Mouse (Mus musculus): ENCODE data around the gene Tmem163.

Tmem163 gene

GRCm38 (mm10) chr1:127465292-127465691 lies 214.1 kb downstream of the Tmem163 start:
- in situ Hi-C loops (cut with MboI; ENCODE audit: low pct_unique_long_range_greater_than_20kb in 1 of 2, low sequenced_read_pairs in 2 of 2, unreplicated experiment in 1 of 2) = loop anchor here (25.0 kb wide), 2 partner anchors 353 to 453 kb away; no protein-coding TSS in a partner anchor

- in situ Hi-C loops (cut with MboI; ENCODE audit: low pct_unique_long_range_greater_than_20kb in 1 of 2, low sequenced_read_pairs in 2 of 2, unreplicated experiment in 1 of 2) = loop anchor here (25.0 kb wide), 2 partner anchors 352 to 452 kb away; no protein-coding TSS in a partner anchor
Observed at GRCm38 (mm10) chr1:127464041-127464440, 215.3 kb downstream of the Tmem163 start.

GRCm38 (mm10) chr1:127461017-127461416 lies 218.3 kb downstream of the Tmem163 start:
- in situ Hi-C loops (cut with MboI; ENCODE audit: low pct_unique_long_range_greater_than_20kb in 1 of 2, low sequenced_read_pairs in 2 of 2, unreplicated experiment in 1 of 2) = loop anchor here (25.0 kb wide), 2 partner anchors 349 to 449 kb away; no protein-coding TSS in a partner anchor

- in situ Hi-C loops (cut with MboI; ENCODE audit: low pct_unique_long_range_greater_than_20kb in 1 of 2, low sequenced_read_pairs in 2 of 2, unreplicated experiment in 1 of 2) = loop anchor here (25.0 kb wide), 2 partner anchors 347 to 447 kb away; no protein-coding TSS in a partner anchor
Observed at GRCm38 (mm10) chr1:127459576-127459975, 219.8 kb downstream of the Tmem163 start.

- in situ Hi-C loops (cut with MboI; ENCODE audit: low pct_unique_long_range_greater_than_20kb in 1 of 2, low sequenced_read_pairs in 2 of 2, unreplicated experiment in 1 of 2) = loop anchor here (25.0 kb wide), 2 partner anchors 347 to 447 kb away; no protein-coding TSS in a partner anchor
Observed at GRCm38 (mm10) chr1:127459015-127459451, 220.3 kb downstream of the Tmem163 start.

- in situ Hi-C loops (cut with MboI; ENCODE audit: low pct_unique_long_range_greater_than_20kb in 1 of 2, low sequenced_read_pairs in 2 of 2, unreplicated experiment in 1 of 2) = loop anchor here (25.0 kb wide), 2 partner anchors 341 to 441 kb away; no protein-coding TSS in a partner anchor
Observed at GRCm38 (mm10) chr1:127453397-127453796, 226.0 kb downstream of the Tmem163 start.

GRCm38 (mm10) chr1:127444836-127445485 lies 234.4 kb downstream of the Tmem163 start:
- in situ Hi-C loops (cut with MboI; ENCODE audit: low pct_unique_long_range_greater_than_20kb in 1 of 2, low sequenced_read_pairs in 2 of 2, unreplicated experiment in 1 of 2) = no loop called here

- in situ Hi-C loops (cut with MboI; ENCODE audit: low pct_unique_long_range_greater_than_20kb in 1 of 2, low sequenced_read_pairs in 2 of 2, unreplicated experiment in 1 of 2) = no loop called here
Observed at GRCm38 (mm10) chr1:127442880-127443877, 236.2 kb downstream of the Tmem163 start.

GRCm38 (mm10) chr1:127441736-127442135 lies 237.6 kb downstream of the Tmem163 start:
- in situ Hi-C loops (cut with MboI; ENCODE audit: low pct_unique_long_range_greater_than_20kb in 1 of 2, low sequenced_read_pairs in 2 of 2, unreplicated experiment in 1 of 2) = no loop called here

GRCm38 (mm10) chr1:127441007-127441406 lies 238.3 kb downstream of the Tmem163 start:
- in situ Hi-C loops (cut with MboI; ENCODE audit: low pct_unique_long_range_greater_than_20kb in 1 of 2, low sequenced_read_pairs in 2 of 2, unreplicated experiment in 1 of 2) = no loop called here

- in situ Hi-C loops (cut with MboI; ENCODE audit: low pct_unique_long_range_greater_than_20kb in 1 of 2, low sequenced_read_pairs in 2 of 2, unreplicated experiment in 1 of 2) = no loop called here
Observed at GRCm38 (mm10) chr1:127439452-127439891, 239.9 kb downstream of the Tmem163 start.

GRCm38 (mm10) chr1:127437091-127437490 lies 242.3 kb downstream of the Tmem163 start:
- in situ Hi-C loops (cut with MboI; ENCODE audit: low pct_unique_long_range_greater_than_20kb in 1 of 2, low sequenced_read_pairs in 2 of 2, unreplicated experiment in 1 of 2) = no loop called here
